Mouse (Mus musculus): ENCODE measurements at regions not wholly inside any gene's neighbourhood (a gene's known extent, or its start where the extent isn't known, plus 50 kb on each side); places are given as distances from the start of the nearest gene placed in this dataset.

GRCm38 (mm10) chr1:35766271-35766670, 301.9 kb upstream of the Hs6st1 start:
- no peak for DNase-seq
- intact Hi-C loops (cut with DNase I), result no loop called here

- DNase-seq, result no peak
- intact Hi-C loops (cut with DNase I), result no loop called here
Measured at GRCm38 (mm10) chr1:35772567-35772966, 295.6 kb upstream of the Hs6st1 start.

GRCm38 (mm10) chr1:35774566-35774965, 293.6 kb upstream of the Hs6st1 start:
- intact Hi-C loops (cut with DNase I), result no loop called here
- no peak for DNase-seq

- intact Hi-C loops (cut with DNase I), result loop anchor here (10.0 kb wide), 1 partner anchor 62 kb away; no protein-coding TSS in a partner anchor
- no peak for DNase-seq
Measured at GRCm38 (mm10) chr1:35782668-35783067, 285.5 kb upstream of the Hs6st1 start.

- DNase-seq, result no peak
- intact Hi-C loops (cut with DNase I), result loop anchor here (10.0 kb wide), 1 partner anchor 61 kb away; no protein-coding TSS in a partner anchor
Measured at GRCm38 (mm10) chr1:35783427-35783826, 284.8 kb upstream of the Hs6st1 start.

- intact Hi-C loops (cut with DNase I), result loop anchor here (10.0 kb wide), 1 partner anchor 59 kb away; no protein-coding TSS in a partner anchor
- DNase-seq, result no peak
Measured at GRCm38 (mm10) chr1:35786241-35786640, 282.0 kb upstream of the Hs6st1 start.

- intact Hi-C loops (cut with DNase I), result loop anchor here (10.0 kb wide), 1 partner anchor 58 kb away; no protein-coding TSS in a partner anchor
- DNase-seq, result no peak
Measured at GRCm38 (mm10) chr1:35786668-35787213, 281.5 kb upstream of the Hs6st1 start.

- intact Hi-C loops (cut with DNase I), result no loop called here
- no peak for DNase-seq
Measured at GRCm38 (mm10) chr1:35797064-35797463, 271.1 kb upstream of the Hs6st1 start.

GRCm38 (mm10) chr1:35797526-35797925, 270.7 kb upstream of the Hs6st1 start:
- DNase-seq, result no peak
- intact Hi-C loops (cut with DNase I), result no loop called here

GRCm38 (mm10) chr1:35805546-35805945, 262.7 kb upstream of the Hs6st1 start:
- no peak for DNase-seq
- intact Hi-C loops (cut with DNase I), result no loop called here

GRCm38 (mm10) chr1:35806329-35806728, 261.9 kb upstream of the Hs6st1 start:
- intact Hi-C loops (cut with DNase I), result no loop called here
- no peak for DNase-seq

- intact Hi-C loops (cut with DNase I), result no loop called here
- DNase-seq, result no peak
Measured at GRCm38 (mm10) chr1:35806731-35807130, 261.5 kb upstream of the Hs6st1 start.

- intact Hi-C loops (cut with DNase I), result no loop called here
- DNase-seq, result no peak
Measured at GRCm38 (mm10) chr1:35808894-35809293, 259.3 kb upstream of the Hs6st1 start.

GRCm38 (mm10) chr1:35809341-35809740, 258.9 kb upstream of the Hs6st1 start:
- intact Hi-C loops (cut with DNase I), result no loop called here

GRCm38 (mm10) chr1:35810571-35811342, 257.4 kb upstream of the Hs6st1 start:
- intact Hi-C loops (cut with DNase I), result no loop called here

More at GRCm38 (mm10) chr1:35809341-35809740, 258.9 kb upstream of the Hs6st1 start:
- no peak for DNase-seq

GRCm38 (mm10) chr1:35811380-35811779, 256.8 kb upstream of the Hs6st1 start:
- DNase-seq, result no peak
- intact Hi-C loops (cut with DNase I), result no loop called here

More at GRCm38 (mm10) chr1:35810571-35811342, 257.4 kb upstream of the Hs6st1 start:
- no peak for DNase-seq

GRCm38 (mm10) chr1:35811795-35812194, 256.4 kb upstream of the Hs6st1 start:
- intact Hi-C loops (cut with DNase I), result no loop called here
- no peak for DNase-seq

GRCm38 (mm10) chr1:35813625-35814024, 254.6 kb upstream of the Hs6st1 start:
- DNase-seq, result no peak
- intact Hi-C loops (cut with DNase I), result no loop called here

GRCm38 (mm10) chr1:35814207-35814606, 254.0 kb upstream of the Hs6st1 start:
- intact Hi-C loops (cut with DNase I), result no loop called here
- DNase-seq, result no peak

GRCm38 (mm10) chr1:35814751-35815150, 253.4 kb upstream of the Hs6st1 start:
- DNase-seq, result no peak
- intact Hi-C loops (cut with DNase I), result no loop called here

- intact Hi-C loops (cut with DNase I), result no loop called here
- DNase-seq, result no peak
Measured at GRCm38 (mm10) chr1:35821791-35822190, 246.4 kb upstream of the Hs6st1 start.
